Mouse (Mus musculus): ENCODE measurements around the gene Zdhhc20.

The Zdhhc20 gene

DNA sequence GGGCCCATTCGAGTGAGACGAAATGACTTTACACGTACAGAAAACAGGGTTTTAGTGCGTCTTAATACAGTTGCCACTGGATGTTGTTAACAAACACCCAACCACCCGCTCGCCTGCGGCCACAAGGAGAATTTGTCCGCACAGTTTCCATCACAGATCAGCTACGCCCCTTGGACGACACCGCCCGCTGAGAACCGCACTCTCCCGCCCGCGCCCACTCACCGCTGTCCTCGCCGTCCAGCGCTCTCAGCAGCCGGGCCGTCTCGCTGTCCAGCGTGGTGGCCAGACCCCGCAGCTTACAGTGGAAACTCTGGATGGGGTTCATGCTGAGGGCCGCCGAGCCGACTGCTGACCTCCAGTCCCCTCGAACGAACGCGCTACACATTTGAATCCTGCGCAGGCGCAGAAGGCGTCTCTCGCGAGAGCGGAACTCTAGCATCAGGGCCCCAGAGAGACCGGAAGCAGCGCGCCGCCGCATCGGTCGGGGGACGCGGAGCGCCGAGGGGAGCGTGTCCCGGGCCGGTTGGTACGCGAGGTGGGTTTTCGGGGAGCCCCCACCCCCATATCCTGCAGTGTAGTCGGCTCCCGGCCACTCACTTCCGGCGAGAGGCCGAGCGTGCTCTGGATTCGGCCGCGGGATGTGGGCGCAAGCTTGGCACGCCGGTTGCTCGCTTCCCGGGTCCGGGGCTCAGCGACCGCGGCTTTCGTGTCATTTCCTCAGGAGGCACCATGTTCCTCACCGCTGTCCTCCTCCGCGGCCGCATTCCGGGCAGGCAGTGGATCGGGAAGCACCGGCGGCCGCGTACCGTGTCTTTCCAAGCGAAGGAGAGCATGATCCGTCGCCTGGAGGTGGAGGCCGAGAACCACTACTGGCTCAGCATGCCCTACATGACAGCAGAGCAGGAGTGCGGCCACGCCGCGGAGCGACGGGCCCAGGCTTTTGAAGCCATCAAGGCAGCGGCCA lies 64.0 kb downstream of the Zdhhc20 start, which contains the start of the genes Ska3 and Mrpl57:
TSS of gene Ska3 (minus strand) at position 398 of the 964 bp plus-strand sequence.
TSS of gene Mrpl57 (plus strand) at position 447 of the 964 bp plus-strand sequence.
- peak; percentile 94 for DNase-seq (ENCODE audit: low read depth)

GRCm38 (mm10) chr14:57820839-57821238 lies 69.2 kb downstream of the Zdhhc20 start:
- no peak for DNase-seq (ENCODE audit: low read depth)

DNA sequence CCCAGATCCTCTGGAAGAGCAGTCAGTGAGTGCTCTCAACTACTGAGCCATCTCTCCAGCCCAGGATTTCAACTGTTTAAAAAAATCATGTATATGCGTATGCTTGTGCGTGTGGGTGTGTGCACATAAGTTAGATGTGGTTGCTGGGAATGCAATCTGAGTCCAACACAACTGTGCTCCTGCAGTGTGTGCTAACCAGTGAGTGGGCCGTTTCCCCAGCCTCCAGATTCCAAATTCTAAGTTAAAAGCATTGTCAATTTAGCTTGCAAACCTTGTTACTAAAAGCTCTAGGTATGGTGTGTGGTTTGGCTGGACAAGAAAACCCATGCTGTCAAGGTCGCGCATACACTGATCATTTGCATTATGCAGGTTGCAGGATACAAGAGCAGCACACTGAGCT lies 78.2 kb downstream of the Zdhhc20 start:
- no peak for DNase-seq (ENCODE audit: low read depth)

- DNase-seq (ENCODE audit: low read depth) = no peak
These were observed 79.2 kb downstream of the Zdhhc20 start for GRCm38 (mm10) chr14:57810886-57811285.

DNA sequence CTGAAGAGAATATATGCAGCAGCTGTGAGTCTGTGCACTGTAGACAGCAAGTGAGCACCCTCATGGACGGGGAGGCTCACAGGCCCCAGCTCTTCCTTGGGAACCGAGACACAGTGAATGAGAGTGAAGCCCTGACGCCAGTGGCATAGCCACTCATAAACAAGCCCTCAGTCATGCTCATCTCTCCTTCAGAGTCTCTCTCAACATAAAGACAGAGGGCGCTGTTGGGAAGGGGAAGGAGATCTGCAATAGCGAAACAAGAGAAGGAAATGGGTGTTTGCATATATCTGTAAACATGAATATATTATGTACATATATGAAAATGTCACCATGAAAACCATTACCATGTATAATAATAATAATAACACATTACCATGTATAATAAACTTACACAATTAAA lies 81.5 kb downstream of the Zdhhc20 start:
- peak; percentile 63 for DNase-seq (ENCODE audit: low read depth)

DNA sequence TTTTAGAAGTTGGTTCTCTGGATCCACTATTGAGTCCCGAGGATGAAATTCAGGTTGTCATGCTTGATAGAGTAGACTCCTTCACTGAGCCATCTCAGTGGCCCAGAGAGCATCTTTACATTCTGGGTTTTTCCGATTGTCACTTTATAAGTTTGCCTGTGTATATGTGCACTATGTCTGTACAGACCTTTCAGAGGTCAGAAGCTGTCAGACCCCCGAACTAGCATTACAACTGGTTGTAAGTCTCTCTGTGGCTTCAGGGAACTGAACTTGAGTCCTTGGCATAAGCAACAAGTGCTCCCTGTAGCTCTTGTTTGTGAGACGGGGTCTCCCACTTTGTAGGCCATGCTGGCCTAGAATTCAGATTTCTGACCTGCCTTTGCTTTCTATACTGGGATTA lies 86.3 kb downstream of the Zdhhc20 start:
- DNase-seq (ENCODE audit: low read depth) = no peak

- peak; percentile 99 for DNase-seq (ENCODE audit: low read depth)
These were observed 91.8 kb downstream of the Zdhhc20 start, which contains the start of gene Sap18 for GRCm38 (mm10) chr14:57797991-57798931. TSS of gene Sap18 (plus strand) at chr14:57798180.

- DNase-seq (ENCODE audit: low read depth) = peak; percentile 12
These were observed 92.5 kb downstream of the Zdhhc20 start for GRCm38 (mm10) chr14:57797551-57797950.

GRCm38 (mm10) chr14:57791171-57791570 lies 98.9 kb downstream of the Zdhhc20 start:
- no peak for DNase-seq (ENCODE audit: low read depth)

GRCm38 (mm10) chr14:57789759-57790158 lies 100.3 kb downstream of the Zdhhc20 start:
- no peak for DNase-seq (ENCODE audit: low read depth)

DNA sequence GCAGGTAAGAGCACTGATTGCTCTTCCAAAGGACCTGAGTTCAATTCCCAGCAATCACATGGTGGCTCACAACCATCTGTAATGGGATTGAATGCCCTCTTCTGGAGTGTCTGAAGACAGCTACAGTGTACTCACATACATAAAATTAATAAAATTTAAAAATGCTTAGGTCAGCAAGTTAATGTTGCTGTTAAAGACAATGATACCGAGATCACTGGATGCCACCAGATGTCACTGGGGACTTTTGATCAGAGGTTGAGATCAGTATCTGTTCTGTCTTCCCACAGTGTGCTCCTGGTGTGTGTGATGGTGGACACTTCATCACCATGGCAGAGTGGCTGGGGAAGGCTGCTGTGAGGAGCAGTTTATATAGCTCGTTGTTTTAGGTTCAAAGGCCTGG lies 100.8 kb downstream of the Zdhhc20 start:
- DNase-seq (ENCODE audit: low read depth) = no peak

GRCm38 (mm10) chr14:57787406-57787805 lies 102.7 kb downstream of the Zdhhc20 start:
- DNase-seq (ENCODE audit: low read depth) = no peak

All from c-Kit-positive CD71-negative TER-119-negative erythroid progenitor cells, embryonic 14.5 days (primary cell).